Mouse (Mus musculus) CD4-positive, CD25-positive, alpha-beta regulatory T cell, adult 4 months (primary cell): ENCODE data around the gene Insl6. TPM values are rescaled to one million over a fixed set of nuclear protein-coding genes. Genes with fewer than 3 reads are reported as not detected.

Source experiments
- ATAC-seq: one replicate; pipeline ENCODE4 v1.8.0; 2017
- polyA plus RNA-seq, 2 experiments: library from polyadenylated mRNA; unstranded; fragments of 100-300 nt; shearing (Covaris generic); gene quantifications; one replicate each; pipeline ENCODE4 v1.2.1; 2017

The Insl6 gene
- 10 to 100 TPM; 28.3 to 32.5 TPM for polyA plus RNA-seq

GRCm38 (mm10) chr19:29325053-29325851 is at the start of gene Insl6:
Gene Insl6 (minus strand): TSS chr19:29325356.
- ATAC-seq = peak; percentile 71

- ATAC-seq = no peak
Observed at GRCm38 (mm10) chr19:29374947-29375346, 49.8 kb upstream of the Insl6 start.

DNA sequence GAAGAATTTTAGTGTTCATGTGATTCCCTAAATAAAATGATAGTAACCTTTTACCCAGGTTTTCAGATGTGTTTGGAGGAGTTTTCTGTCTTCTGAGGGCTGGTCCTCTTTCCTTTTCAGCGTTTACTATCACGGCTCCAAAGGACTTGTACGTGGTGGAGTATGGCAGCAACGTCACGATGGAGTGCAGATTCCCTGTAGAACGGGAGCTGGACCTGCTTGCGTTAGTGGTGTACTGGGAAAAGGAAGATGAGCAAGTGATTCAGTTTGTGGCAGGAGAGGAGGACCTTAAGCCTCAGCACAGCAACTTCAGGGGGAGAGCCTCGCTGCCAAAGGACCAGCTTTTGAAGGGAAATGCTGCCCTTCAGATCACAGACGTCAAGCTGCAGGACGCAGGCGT is 48.3 kb upstream of the Insl6 start:
- no peak for ATAC-seq

- no peak for ATAC-seq
Observed at GRCm38 (mm10) chr19:29372621-29373020, 47.5 kb upstream of the Insl6 start.

- peak; percentile 19 for ATAC-seq
Observed at GRCm38 (mm10) chr19:29372138-29372537, 47.0 kb upstream of the Insl6 start.

DNA sequence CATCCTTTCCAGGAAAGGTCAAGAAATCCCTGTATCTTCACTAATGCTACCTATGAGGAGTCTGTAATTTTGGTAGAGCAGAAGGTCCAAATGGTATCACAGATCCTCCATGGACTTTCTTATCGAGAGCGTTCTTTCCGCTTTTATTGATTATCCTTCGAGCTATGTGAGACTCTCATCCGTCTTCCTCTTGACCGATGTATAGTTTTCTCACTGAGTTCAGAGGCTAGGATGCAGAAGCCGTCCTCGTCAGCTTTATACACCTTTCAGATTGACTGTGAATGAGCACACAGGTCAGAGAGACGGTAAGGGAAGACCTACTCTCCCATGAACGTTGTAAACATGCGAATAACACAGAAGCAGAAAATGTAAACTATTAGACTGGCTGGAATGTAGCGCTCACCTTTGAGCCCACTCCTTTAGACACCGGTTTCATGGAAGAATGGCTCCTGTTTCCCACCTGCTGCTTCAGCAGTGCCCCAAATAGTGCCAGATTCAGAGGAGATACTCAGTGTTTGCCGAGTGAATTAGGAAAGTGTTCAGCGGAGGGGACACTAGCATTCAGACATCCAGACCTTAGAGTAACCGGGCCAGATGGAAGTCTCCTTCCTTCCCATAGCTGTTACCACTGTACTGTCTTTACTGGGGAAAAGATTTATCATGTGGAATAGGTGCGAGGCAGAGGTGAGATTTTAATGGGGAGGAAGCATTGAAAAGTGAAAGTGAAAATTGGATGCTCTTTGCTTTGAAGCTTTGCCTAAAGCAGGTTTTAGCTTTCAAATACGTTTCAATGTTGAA is 46.3 kb upstream of the Insl6 start:
- ATAC-seq = peak; percentile 13

DNA sequence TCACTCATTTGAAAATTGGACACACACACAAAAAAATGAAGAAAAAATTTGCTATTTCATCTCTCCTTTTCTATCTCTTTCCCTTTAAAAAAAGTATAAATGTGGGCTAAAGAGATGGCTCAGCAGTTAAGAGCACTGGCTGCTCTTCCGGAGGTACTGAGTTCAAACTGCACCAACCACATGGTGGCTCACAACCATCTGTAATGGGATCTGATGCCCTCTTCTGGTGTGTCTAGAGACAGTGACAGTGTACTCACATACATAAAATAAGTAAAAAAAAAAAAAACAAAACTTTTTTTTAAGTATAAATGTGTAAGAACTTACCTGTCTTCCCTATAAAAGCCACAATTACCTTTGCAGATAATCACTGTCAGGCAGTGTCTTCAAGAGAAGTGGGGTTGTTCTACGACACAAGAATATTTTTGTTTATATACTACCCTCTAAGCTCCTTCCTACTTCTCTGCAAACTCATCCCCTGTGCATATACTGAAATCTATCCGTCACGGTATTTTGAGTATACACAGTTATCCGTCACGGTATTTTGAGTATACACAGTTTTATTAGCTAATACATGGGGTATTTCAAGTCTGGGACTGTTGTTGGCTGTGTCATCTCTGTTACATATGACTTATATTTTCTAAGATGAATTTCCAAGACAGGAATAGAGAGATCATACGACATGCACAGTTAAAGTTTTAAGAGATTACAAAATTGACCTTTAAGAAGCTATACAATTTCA is 45.6 kb upstream of the Insl6 start:
- ATAC-seq = no peak

- no peak for ATAC-seq
Observed at GRCm38 (mm10) chr19:29370112-29370511, 45.0 kb upstream of the Insl6 start.

DNA sequence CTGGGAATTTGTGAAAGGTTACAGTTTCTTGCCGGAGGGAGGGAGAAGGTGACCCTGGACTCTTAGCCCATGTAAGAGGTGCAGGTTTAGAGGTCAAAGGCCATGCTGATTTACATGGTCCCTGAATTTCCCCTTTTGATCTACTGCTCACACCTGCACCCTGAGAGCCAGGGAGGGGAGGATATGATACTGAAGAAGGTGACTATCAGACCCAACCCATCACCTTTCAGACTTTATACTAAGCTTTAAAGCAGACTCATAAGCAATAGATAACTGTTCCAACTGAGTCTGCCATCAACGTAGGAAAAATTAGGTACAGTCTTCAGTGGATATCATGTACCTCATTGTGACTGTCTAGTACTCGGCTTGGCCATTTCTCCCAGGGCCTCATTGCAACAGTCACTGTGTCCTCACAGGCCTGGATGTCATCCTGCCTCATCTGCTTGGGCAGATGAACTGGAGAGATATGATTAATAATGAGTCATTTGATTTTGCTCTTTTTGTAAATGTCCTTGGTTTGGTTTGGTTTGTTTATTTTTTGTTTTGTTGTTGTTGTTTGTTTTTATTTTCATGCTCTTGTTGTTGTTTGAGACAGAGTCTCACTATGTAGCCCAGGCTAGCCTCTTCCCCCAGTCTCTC is 43.6 kb upstream of the Insl6 start:
- no peak for ATAC-seq

DNA sequence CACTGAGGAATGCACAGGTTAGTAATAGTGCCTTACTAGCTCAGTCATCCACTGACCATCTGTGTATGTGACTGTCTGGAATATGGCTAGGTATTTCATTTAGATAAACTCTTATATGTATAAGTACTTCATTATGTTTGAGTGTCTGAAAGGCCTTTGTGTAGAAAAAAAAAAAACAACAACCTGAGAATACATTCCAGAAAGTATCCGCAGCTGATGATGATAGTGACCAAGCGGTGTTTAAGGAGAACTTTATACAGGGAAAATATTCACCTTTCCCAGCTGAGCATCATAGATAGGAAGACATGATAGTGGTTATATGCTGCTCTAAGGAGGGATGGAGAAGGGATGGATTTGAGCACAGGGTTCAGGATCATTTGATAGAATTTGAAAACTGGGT is 42.9 kb upstream of the Insl6 start:
- no peak for ATAC-seq

DNA sequence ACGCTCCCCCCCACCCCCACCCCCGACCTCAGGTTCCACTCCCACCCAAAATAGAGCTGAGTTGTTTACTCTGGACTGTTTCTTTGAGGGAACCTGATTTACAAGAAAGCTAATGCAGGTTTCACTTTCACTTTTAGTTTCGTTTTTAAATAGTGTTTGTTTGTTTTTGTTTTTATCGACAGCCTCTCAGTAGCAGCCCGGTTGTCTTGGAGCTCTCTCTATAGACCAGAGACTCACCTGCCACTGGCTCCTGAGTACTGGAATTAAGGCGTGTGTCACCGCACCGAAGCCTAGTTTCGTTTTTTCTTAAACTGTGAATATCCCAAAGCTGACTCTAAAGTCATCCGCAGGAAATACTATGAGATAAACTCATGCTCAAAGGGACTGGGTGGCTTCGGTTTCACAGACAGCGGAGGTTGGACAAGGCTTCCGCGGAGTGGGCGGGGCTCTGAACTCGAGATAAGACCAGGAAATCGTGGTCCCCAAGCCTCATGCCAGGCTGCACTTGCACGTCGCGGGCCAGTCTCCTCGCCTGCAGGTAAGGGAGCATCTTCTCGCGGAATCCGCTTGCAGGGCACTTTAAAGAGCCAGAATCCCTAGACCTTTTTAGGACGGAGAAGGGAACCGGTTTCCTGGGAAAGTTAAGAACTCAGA is 41.9 kb upstream of the Insl6 start, which contains the start of the genes Plgrkt and Cd274:
Gene Plgrkt, minus strand, starts transcription at position 422 of the 654 bp plus-strand sequence.
Gene Cd274, plus strand, starts transcription at position 487 of the 654 bp plus-strand sequence.
- peak; percentile 83 for ATAC-seq

- no peak for ATAC-seq
Observed at GRCm38 (mm10) chr19:29366226-29366968, 41.2 kb upstream of the Insl6 start.

DNA sequence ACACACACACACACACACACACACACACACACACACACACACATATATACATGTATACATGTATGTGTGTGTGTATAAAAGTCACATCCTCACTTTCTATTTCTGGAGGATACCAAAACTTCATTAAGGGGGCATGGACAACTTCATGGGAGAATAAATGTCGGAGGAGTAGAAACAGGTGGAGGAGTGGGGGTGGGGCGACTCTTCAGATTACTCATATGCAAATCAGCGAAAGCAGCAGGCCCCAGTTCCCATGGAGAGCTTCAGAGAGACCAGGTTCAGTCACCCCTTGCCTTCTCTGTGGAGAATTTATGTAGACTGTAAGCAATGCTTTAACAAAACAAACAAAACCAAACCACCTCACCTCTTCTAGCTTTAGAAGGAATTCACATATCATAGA is 39.9 kb upstream of the Insl6 start:
- ATAC-seq = peak; percentile 7

DNA sequence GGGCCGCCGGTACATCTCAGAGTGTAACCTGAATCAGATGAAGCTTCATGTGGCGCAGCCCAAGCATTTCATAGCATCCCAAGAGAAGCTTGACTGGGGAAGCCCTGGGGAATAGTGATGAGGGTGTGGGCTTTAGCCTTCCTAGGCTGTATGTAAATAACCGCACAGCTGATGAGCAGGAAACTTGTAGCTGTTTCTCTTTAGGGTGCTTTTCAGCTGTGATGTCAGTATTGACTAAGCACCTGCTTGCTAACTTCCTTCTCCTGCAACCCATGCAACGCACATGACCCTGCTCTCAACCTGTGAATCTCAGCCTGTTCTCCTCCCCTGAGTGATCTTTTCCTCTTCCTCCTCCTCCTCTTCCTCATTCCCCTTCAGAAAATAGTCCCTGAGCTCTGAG is 38.9 kb upstream of the Insl6 start:
- ATAC-seq = peak; percentile 19

DNA sequence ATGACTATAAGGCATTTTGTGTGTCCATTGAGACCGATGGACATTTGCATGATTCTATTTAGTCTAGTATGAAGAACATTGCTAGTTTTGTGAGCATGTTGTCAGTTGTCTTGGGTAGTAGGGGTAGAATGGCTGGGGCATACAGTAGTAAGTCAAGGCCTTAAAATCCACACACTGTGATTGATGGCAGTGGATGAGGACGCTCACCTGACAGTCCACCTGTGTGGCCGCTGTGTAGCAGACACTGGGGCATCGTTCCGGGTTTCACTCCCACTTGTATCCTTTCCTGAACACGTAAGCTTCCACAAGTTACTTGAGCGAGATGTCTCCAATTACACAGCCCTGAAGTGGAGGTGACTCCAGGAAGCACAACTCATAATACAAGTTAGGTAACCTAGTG is 38.4 kb upstream of the Insl6 start:
- ATAC-seq = no peak

GRCm38 (mm10) chr19:29362173-29362930 is 37.2 kb upstream of the Insl6 start:
- ATAC-seq = no peak

GRCm38 (mm10) chr19:29361468-29362130 is 36.4 kb upstream of the Insl6 start:
- ATAC-seq = peak; percentile 96

- ATAC-seq = no peak
Observed at GRCm38 (mm10) chr19:29360251-29360650, 35.1 kb upstream of the Insl6 start.

GRCm38 (mm10) chr19:29356281-29356680 is 31.1 kb upstream of the Insl6 start:
- ATAC-seq = no peak
